Mouse (Mus musculus) brain, embryonic 14.5 days (tissue): Measurements from ENCODE around the gene Cacna2d3. TPM values are rescaled to one million over a fixed set of nuclear protein-coding genes. Genes with fewer than 3 reads are reported as not detected.

Experiments used
- DNase-seq: peaks from one replicate; pipeline ENCODE4 v3.0.0-alpha.2; 2011; ENCODE audit warnings: low read depth
- CTCF ChIP-seq: fragments of 200-500 bp; IDR thresholded peaks from 2 replicates; pipeline ENCODE4 v1.5.1; 2012; ENCODE audit warnings: inconsistent platforms, mild to moderate bottlenecking, moderate library complexity, borderline replicate concordance; ENCODE audit not compliant: insufficient read depth, insufficient read length; ENCODE audit errors: extremely low read depth
- POLR2A ChIP-seq: fragments of 200-500 bp; IDR thresholded peaks from 2 replicates; pipeline ENCODE4 v1.6.1; 2012; ENCODE audit warnings: mild to moderate bottlenecking, inconsistent platforms, borderline replicate concordance; ENCODE audit not compliant: poor library complexity, insufficient read depth, insufficient read length, severe bottlenecking; ENCODE audit errors: extremely low read depth
- polyA plus RNA-seq: library from polyadenylated mRNA; depleted of rRNA; stranded (reverse); fragments of >200 nt; gene quantifications from 2 replicates; pipeline ENCODE4 v1.2.3, GENCODE M21; 2012

The Cacna2d3 gene
- polyA plus RNA-seq, 1 experiment, result 32.5 TPM

DNA sequence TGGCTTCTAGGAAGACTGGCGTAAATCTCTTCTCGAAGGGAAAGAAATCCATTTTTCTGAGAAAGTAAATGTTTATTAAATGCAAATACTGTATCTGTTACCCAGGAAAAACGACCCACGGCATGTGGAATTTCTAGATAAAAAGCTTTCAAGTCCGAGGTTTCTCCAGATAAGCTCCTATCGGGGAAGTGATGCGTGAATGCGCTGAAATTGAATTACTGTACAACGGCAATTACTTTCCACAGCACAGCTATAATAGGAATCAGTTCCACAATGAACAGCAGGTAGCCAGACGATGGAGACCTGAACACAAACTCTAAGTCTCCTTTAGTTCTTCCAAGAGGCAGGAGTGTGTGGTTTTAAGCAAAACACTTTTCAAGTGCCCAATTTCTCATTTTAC lies 193.0 kb downstream of the Cacna2d3 start:
- TF ChIP-seq CTCF, result no peak
- TF ChIP-seq POLR2A, result no peak
- DNase-seq, result peak; percentile 64

DNA sequence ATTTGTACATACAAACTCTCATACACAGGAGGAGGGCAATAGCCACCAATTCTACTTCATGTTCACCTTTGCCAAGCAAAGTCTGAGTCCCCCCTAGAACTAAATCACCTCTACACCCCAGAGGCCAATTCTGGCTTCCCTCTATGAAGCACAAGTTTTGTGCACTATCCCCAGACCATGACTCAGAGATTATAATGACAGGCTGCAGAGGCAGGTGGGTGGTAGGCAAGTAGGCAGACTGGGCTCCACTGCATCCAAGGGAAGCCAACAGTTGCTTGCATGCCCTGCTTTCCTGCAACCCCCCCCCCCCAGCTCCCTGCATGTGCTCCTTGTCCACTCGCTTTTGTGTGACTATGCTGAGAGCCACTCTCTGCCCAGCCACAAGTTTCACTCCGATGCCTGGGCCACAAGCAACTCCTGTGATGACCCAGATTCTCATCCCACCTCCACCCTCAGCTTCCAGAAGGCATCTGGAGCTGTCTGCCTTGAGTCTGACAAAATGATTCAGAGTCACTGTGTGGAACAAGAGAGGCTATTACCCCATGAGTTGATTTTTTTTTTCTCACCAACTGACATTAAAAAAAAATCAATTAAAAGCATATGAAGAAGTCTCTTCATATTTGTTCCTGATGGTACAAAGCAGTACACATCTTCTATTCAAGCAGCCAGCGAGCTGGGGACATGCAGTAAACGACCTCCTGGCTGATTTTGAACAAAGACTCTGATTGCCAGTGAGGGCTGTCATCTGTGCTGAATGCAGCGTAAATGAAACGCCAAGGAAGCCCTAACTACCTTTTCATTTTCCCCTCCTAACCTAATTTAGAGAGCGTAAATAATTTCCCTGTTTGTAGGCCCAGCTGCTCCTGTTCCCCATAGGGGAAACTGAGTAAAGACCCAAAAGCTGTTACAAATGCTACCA lies 201.7 kb downstream of the Cacna2d3 start:
- peak; percentile 81 for DNase-seq
- TF ChIP-seq CTCF, result no peak
- no peak for TF ChIP-seq POLR2A

GRCm38 (mm10) chr14:29502667-29503066 lies 219.0 kb downstream of the Cacna2d3 start:
- DNase-seq, result peak; percentile 59
- TF ChIP-seq POLR2A (no peak), CTCF (no peak)

DNA sequence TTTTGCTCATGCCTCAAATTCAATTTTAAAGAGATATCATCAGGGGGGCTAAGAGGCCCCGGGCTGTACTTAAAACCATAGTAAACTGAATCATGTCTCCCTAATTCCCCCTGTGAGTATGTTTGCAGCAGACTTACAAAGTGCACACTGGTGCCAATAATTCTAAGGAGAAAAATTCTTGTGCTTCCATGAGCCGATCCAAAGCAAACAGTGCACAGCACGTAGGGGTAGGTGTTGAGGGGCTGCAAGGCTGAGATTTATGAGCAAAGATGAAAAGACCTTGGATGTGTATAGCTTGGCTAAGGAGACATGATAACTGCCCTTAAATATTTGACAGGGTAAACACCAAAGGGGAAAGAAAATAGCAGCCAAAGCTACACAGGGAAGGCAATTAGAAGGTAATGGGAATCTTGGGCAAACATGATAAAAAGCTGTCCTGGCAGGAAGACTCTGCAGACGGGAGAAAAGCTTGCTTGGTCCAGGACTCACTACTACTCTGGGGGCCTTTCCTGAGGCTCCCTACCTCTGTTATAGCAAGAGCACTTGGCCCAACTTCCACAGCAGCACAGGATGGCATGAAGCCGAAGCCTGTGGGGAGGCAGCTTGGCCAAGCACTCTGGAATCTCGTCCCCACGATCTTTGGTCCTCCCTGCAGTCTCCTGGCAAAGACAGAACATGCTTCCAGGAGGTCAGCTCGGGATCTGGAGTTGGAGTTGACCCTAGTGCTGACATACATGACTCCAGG lies 222.9 kb downstream of the Cacna2d3 start:
- peak; percentile 41 for DNase-seq

DNA sequence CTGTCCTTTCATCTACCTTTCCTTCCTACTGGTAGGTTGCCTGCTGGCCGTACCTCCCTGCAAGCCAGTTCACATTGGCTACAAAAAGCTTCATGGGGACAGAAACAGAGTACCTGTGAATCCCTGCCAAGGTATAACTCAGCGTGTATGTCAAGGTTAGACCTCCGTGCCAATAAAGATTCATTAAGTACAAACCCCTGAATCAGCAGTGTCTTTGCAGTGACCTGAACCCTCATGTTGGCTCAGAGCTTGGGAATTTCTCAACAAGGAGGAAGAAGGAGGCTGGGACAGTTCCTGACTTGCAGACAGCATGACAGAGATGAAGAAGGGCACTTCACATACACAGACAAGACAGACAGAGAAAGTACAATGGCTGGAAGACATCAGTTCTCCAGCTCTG lies 225.1 kb downstream of the Cacna2d3 start:
- TF ChIP-seq CTCF, result no peak
- no peak for DNase-seq

More for the DNA sequence above, 222.9 kb downstream of the Cacna2d3 start:
- TF ChIP-seq POLR2A, result no peak
- TF ChIP-seq CTCF, result no peak

DNA sequence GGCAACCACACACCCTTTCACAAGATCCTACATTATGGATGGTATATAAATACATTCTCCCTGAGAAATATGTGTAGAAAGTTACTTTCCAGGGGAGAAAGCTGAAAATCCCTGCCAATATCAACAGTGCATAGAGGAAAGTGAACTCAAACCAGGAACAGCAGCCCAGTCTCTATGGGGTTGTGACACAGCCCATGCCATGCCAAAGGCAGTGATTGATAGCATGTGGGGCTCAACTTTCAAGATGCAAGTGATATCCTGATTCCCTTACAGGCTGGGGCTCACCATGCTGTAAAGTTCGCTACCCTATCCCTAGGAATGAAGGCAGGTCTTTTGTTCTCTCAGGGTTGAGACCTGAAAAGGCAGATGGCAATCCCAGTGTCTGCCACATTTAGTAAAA lies 229.9 kb downstream of the Cacna2d3 start:
- no peak for DNase-seq
- TF ChIP-seq POLR2A, result no peak

DNA sequence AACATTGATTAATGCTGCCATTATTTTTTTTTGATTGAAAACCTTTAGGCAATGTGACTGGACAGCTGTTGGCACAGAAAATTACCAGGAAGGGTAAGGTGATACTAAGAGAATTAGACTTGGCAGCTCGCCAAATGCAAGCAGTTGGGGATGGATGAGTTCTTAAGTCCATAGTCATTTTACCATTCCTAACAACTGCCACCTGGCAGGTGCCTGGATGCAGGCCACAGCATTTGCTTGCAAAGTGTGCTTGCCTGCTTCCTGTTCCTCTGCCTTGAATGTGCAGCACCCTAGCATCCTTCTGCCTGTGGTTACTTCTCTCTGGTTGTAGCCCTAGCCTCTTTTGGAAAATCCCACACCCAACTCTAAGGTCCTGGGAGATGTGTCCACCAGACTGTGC lies 236.2 kb downstream of the Cacna2d3 start:
- peak; percentile 48 for DNase-seq
- TF ChIP-seq POLR2A (no peak), CTCF (no peak)

GRCm38 (mm10) chr14:29478403-29478983 lies 243.2 kb downstream of the Cacna2d3 start:
- TF ChIP-seq CTCF (no peak), POLR2A (no peak)
- peak; percentile 54 for DNase-seq

DNA sequence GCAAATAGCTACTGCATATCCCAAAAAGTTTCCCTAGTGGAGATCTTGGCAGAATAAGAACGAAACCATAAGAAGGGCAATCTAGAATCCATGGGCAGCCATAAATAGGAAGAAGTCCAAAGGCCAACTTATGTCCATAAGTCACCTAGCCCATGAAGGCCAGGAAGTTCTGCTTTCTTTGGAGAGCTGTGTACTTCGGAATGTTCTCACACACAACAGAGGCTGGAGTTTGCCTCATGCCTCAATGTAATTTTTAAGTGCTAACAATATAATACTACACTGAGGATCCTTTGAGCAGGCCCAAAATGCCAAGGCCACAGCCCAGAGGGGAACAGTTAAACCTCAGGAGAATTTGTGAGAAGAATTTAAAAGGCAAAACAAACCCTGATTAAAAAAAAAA lies 257.4 kb downstream of the Cacna2d3 start:
- TF ChIP-seq CTCF, result no peak
- TF ChIP-seq POLR2A, result no peak
- no peak for DNase-seq

GRCm38 (mm10) chr14:29449203-29449602 lies 272.5 kb downstream of the Cacna2d3 start:
- TF ChIP-seq CTCF, result no peak
- no peak for TF ChIP-seq POLR2A

More at GRCm38 (mm10) chr14:29449203-29449602, 272.5 kb downstream of the Cacna2d3 start:
- DNase-seq, result peak; percentile 51
